Comparison of ENCODE assay signal across 17 mouse cellular contexts in the genomic region with DNA sequence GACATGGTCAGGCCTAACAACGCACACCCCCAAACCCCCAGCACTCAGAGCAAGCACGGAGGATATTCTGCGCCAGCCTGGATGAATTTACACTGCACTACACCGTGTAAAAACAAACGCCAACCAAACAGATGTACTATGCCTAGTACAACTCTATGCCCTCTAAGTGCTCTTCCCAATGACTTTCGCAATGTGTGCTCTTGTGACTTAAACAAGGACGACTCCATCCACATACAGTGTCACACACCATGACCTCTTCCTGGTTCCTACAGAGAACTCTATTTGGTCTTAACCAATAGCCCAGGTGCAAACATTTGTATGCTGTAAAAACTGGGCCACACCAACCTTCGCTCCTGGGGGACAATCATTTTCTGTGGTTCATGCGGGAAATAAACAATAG. TPM values are rescaled to one million over a fixed set of nuclear protein-coding genes. Genes with fewer than 3 reads are reported as not detected.
"Had no signal": no experiment of that assay in that cellular context is flagged by ENCODE, and none has a peak within 500 bp of the region (broad histone marks: within the 10 kb centered on the region; RNA-seq: fewer than 3 reads in every experiment).

No protein-coding gene starts in this region.

- DNase-seq: kidney, adult 8-10 months; kidney, postnatal 25 days; layer of hippocampus, adult 9-11 months; layer of hippocampus, postnatal 36 days; lung, embryonic 14.5 days; lung, postnatal 4 days; right cerebral cortex, postnatal 14 days; thymus, adult 18-20 months had no signal

- H3K9me3 ChIP-seq: limb, embryonic 15.5 days; midbrain, embryonic 15.5 days; neural tube, embryonic 12.5 days had no signal

- H3K27me3 ChIP-seq: limb, embryonic 15.5 days; midbrain, embryonic 15.5 days; neural tube, embryonic 12.5 days had no signal

- ATAC-seq: hindbrain, embryonic 16.5 days; midbrain, embryonic 15.5 days had no signal

- H3K9ac ChIP-seq: limb, embryonic 15.5 days; lung, embryonic 14.5 days; midbrain, embryonic 15.5 days; neural tube, embryonic 12.5 days had no signal

- H3K36me3 ChIP-seq: limb, embryonic 15.5 days; midbrain, embryonic 15.5 days; neural tube, embryonic 12.5 days had no signal

- H3K4me2 ChIP-seq: limb, embryonic 15.5 days; lung, embryonic 14.5 days; midbrain, embryonic 11.5 days; midbrain, embryonic 15.5 days; neural tube, embryonic 12.5 days had no signal

- H3K4me3 ChIP-seq: limb, embryonic 15.5 days; megakaryocyte, embryonic 14.5 days; midbrain, embryonic 15.5 days; neural tube, embryonic 12.5 days had no signal

- H3K27ac ChIP-seq: limb, embryonic 15.5 days; midbrain, embryonic 15.5 days; neural tube, embryonic 12.5 days had no signal

RNA-seq across cellular contexts. Expression of a gene that starts 7.0 kb away (rescaled TPM):
- polyA plus RNA-seq: hindbrain, embryonic 16.5 days; intestine, embryonic 14.5 days; lung, embryonic 14.5 days; midbrain, embryonic 11.5 days; midbrain, embryonic 15.5 days; spleen, adult 2 months; urinary bladder, adult 2 months had no signal

RNA-seq across cellular contexts. Expression of a gene that starts 17.8 kb away (rescaled TPM):
- polyA plus RNA-seq: hindbrain, embryonic 16.5 days; lung, embryonic 14.5 days; midbrain, embryonic 11.5 days; midbrain, embryonic 15.5 days; neural tube, embryonic 12.5 days had no signal
